Mouse (Mus musculus): ENCODE data around the gene C1qc. TPM values are rescaled to one million over a fixed set of nuclear protein-coding genes. Genes with fewer than 3 reads are reported as not detected.

Gene C1qc
- polyA plus RNA-seq (2012; rRNA removed) (34.1 and 37.4 TPM in 2 replicates), polyA plus RNA-seq (2014; fragmentation: Nextera tagmentation; extraction: Ambion mirVana) (46.5 and 50.2 TPM in 2 replicates)

GRCm38 (mm10) chr4:136892811-136893210 lies at the start of gene C1qc:
Gene C1qc, minus strand, starts transcription at chr4:136893065.
- peaks cover 4% of the 10 kb centered on the region; the same call in 1 of the 2 replicates for H3K27me3 ChIP-seq (ENCODE audit: control insufficient read depth, insufficient read depth, low read length)
- no peak for DNase-seq (ENCODE audit: low read depth in 3 of 3, low spot score in 3 of 3)
- 12% methylated on average over 5 of the region's 5 CpGs for WGBS (ENCODE audit: insufficient replicate concordance)

GRCm38 (mm10) chr4:136937935-136938334 lies 45.1 kb upstream of the C1qc start:
- H3K9me3 ChIP-seq (ENCODE audit: control insufficient read depth, low read length), result no peaks in the 10 kb centered on the region
- no peaks in the 10 kb centered on the region for H3K36me3 ChIP-seq (replicated peaks; ENCODE audit: control insufficient read depth, insufficient read depth, low read depth)
- H3K4me1 ChIP-seq (replicated peaks; ENCODE audit: control insufficient read depth in 2 of 2, insufficient read depth in 2 of 2, low read length in 1 of 2), result no peaks in the 10 kb centered on the region
- DNase-seq (ENCODE audit: low read depth in 3 of 3, low spot score in 3 of 3) (no peak), ATAC-seq (ENCODE audit: insufficient read depth) (no peak)
- no peak overlapping the region for H3K27ac ChIP-seq
- no peak overlapping the region for H3K4me3 ChIP-seq (ENCODE audit: insufficient read depth in 1 of 2, low read depth in 2 of 2, low read length in 2 of 2)
- peaks cover 4% of the 10 kb centered on the region for H3K27me3 ChIP-seq (ENCODE audit: control insufficient read depth, insufficient read depth, low read length)
- 68% methylated on average over 5 of the region's 5 CpGs for WGBS (ENCODE audit: insufficient replicate concordance)
- no peak for TF ChIP-seq EP300 (IDR thresholded peaks at IDR 0.05; ENCODE audit: low read depth)
- TF ChIP-seq CTCF (IDR thresholded peaks at IDR 0.05; ENCODE audit: low read depth), result no peak
- no peak overlapping the region for H3K4me2 ChIP-seq (ENCODE audit: low read depth)
- H3K9ac ChIP-seq (replicated peaks), result no peak overlapping the region

More at GRCm38 (mm10) chr4:136892811-136893210, at the start of gene C1qc:
- Histone ChIP-seq H3K36me3 (replicated peaks; ENCODE audit: control insufficient read depth, insufficient read depth, low read depth) (no peaks in the 10 kb centered on the region), H3K4me3 (ENCODE audit: insufficient read depth in 1 of 2, low read depth in 2 of 2, low read length in 2 of 2) (no peak within 1 kb of the TSS), H3K4me2 (ENCODE audit: low read depth) (no peak within 1 kb of the TSS), H3K9me3 (ENCODE audit: control insufficient read depth, low read length) (no peaks in the 10 kb centered on the region), H3K27ac (no peak within 1 kb of the TSS), H3K9ac (replicated peaks) (no peak within 1 kb of the TSS), H3K4me1 (replicated peaks; ENCODE audit: control insufficient read depth in 2 of 2, insufficient read depth in 2 of 2, low read length in 1 of 2) (no peaks in the 10 kb centered on the region)
- TF ChIP-seq CTCF (IDR thresholded peaks at IDR 0.05; ENCODE audit: low read depth) (no peak), EP300 (IDR thresholded peaks at IDR 0.05; ENCODE audit: low read depth) (no peak)
- peak; percentile 48; the same call in 1 of the 2 replicates for ATAC-seq (ENCODE audit: insufficient read depth)

- 53% methylated on average over 4 of the region's 4 CpGs for WGBS (ENCODE audit: insufficient replicate concordance)
- no peak overlapping the region for H3K9ac ChIP-seq (replicated peaks)
- no peaks in the 10 kb centered on the region for H3K9me3 ChIP-seq (ENCODE audit: control insufficient read depth, low read length)
- no peak overlapping the region for H3K4me2 ChIP-seq (ENCODE audit: low read depth)
- H3K27me3 ChIP-seq (ENCODE audit: control insufficient read depth, insufficient read depth, low read length), result no peaks in the 10 kb centered on the region
- no peak overlapping the region for H3K4me3 ChIP-seq (ENCODE audit: insufficient read depth in 1 of 2, low read depth in 2 of 2, low read length in 2 of 2)
- ATAC-seq (ENCODE audit: insufficient read depth) (no peak), DNase-seq (ENCODE audit: low read depth in 3 of 3, low spot score in 3 of 3) (no peak)
- no peaks in the 10 kb centered on the region for H3K4me1 ChIP-seq (replicated peaks; ENCODE audit: control insufficient read depth in 2 of 2, insufficient read depth in 2 of 2, low read length in 1 of 2)
- no peaks in the 10 kb centered on the region for H3K36me3 ChIP-seq (replicated peaks; ENCODE audit: control insufficient read depth, insufficient read depth, low read depth)
- TF ChIP-seq CTCF (IDR thresholded peaks at IDR 0.05; ENCODE audit: low read depth), result no peak
- TF ChIP-seq EP300 (IDR thresholded peaks at IDR 0.05; ENCODE audit: low read depth), result no peak
- H3K27ac ChIP-seq, result no peak overlapping the region
Measured at GRCm38 (mm10) chr4:136937344-136937743, 44.5 kb upstream of the C1qc start.

- no peak for TF ChIP-seq CTCF (IDR thresholded peaks at IDR 0.05; ENCODE audit: low read depth)
- no peak for TF ChIP-seq EP300 (IDR thresholded peaks at IDR 0.05; ENCODE audit: low read depth)
- DNase-seq (ENCODE audit: low read depth in 3 of 3, low spot score in 3 of 3) (no peak), ATAC-seq (ENCODE audit: insufficient read depth) (peak; percentile 19; the same call in 1 of the 2 replicates)
- H3K27ac ChIP-seq, result no peak overlapping the region
- no peaks in the 10 kb centered on the region for H3K27me3 ChIP-seq (ENCODE audit: control insufficient read depth, insufficient read depth, low read length)
- no peaks in the 10 kb centered on the region for H3K36me3 ChIP-seq (replicated peaks; ENCODE audit: control insufficient read depth, insufficient read depth, low read depth)
- peaks cover 6 to 7% of the 10 kb centered on the region in 2 experiments; a peak in 3 of 4 replicates for H3K4me1 ChIP-seq (replicated peaks; ENCODE audit: control insufficient read depth in 2 of 2, insufficient read depth in 2 of 2, low read length in 1 of 2)
- H3K4me2 ChIP-seq (ENCODE audit: low read depth), result peak overlapping the region; percentile 24; the same call in 1 of the 2 replicates
- H3K9me3 ChIP-seq (ENCODE audit: control insufficient read depth, low read length), result no peaks in the 10 kb centered on the region
- no peak overlapping the region for H3K9ac ChIP-seq (replicated peaks)
- H3K4me3 ChIP-seq (ENCODE audit: insufficient read depth in 1 of 2, low read depth in 2 of 2, low read length in 2 of 2), result no peak overlapping the region
- WGBS (ENCODE audit: insufficient replicate concordance), result 37% methylated on average over 18 of the region's 18 CpGs
Measured at GRCm38 (mm10) chr4:136934746-136935613, 42.1 kb upstream of the C1qc start.

GRCm38 (mm10) chr4:136930474-136930873 lies 37.6 kb upstream of the C1qc start:
- Histone ChIP-seq H3K36me3 (replicated peaks; ENCODE audit: control insufficient read depth, insufficient read depth, low read depth) (no peaks in the 10 kb centered on the region), H3K9ac (replicated peaks) (no peak overlapping the region), H3K4me2 (ENCODE audit: low read depth) (no peak overlapping the region), H3K4me3 (ENCODE audit: insufficient read depth in 1 of 2, low read depth in 2 of 2, low read length in 2 of 2) (no peak overlapping the region), H3K9me3 (ENCODE audit: control insufficient read depth, low read length) (no peaks in the 10 kb centered on the region), H3K4me1 (replicated peaks; ENCODE audit: control insufficient read depth in 2 of 2, insufficient read depth in 2 of 2, low read length in 1 of 2) (peaks cover 9 to 10% of the 10 kb centered on the region in 2 experiments; a peak in 3 of 4 replicates), H3K27ac (peak overlapping the region; percentile 47; the same call in 1 of the 2 replicates), H3K27me3 (ENCODE audit: control insufficient read depth, insufficient read depth, low read length) (peaks cover 5% of the 10 kb centered on the region; the same call in 1 of the 2 replicates)
- ATAC-seq (ENCODE audit: insufficient read depth) (peak; percentile 96), DNase-seq (ENCODE audit: low read depth in 3 of 3, low spot score in 3 of 3) (peak; percentile 67 to 72 (median 69))
- no peak for TF ChIP-seq CTCF (IDR thresholded peaks at IDR 0.05; ENCODE audit: low read depth)
- TF ChIP-seq EP300 (IDR thresholded peaks at IDR 0.05; ENCODE audit: low read depth), result peak; percentile 90
- 25% methylated on average over 8 of the region's 8 CpGs for whole genome bisulfite sequencing (ENCODE audit: insufficient replicate concordance)
